Mouse (Mus musculus): ENCODE data around the gene Clec1a. TPM values are rescaled to one million over a fixed set of nuclear protein-coding genes. Genes with fewer than 3 reads are reported as not detected.
A peak's percentile ranks its signal among the peaks of the same experiment; 100 is the strongest.

Gene Clec1a
- total RNA-seq, 2 experiments from 2014 or later = 3.4 to 9.7 TPM

GRCm38 (mm10) chr6:129405999-129406398 lies 45.8 kb downstream of the Clec1a start:
- no peak for DNase-seq

GRCm38 (mm10) chr6:129403391-129403790 lies 48.4 kb downstream of the Clec1a start:
- DNase-seq = no peak

DNA sequence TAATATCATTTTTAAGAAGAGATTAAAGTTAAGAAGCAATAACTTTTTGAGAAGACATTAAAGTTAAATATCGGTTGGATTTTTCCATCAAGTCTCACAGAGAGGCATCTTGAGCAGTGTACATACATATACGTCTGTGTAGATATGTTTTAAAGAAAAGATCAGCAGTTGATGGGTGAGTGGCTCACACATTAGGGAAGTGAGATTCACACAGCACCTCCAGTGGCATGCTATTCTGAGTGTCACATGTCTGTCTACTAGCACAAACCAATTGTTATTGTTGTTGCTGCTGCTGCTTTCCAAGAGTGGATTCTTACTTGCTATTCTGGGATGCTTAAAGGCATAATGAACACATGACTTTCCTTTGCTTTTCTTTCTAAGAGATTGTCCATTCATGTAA lies 49.4 kb downstream of the Clec1a start:
- no peak for DNase-seq

GRCm38 (mm10) chr6:129399945-129400344 lies 51.9 kb downstream of the Clec1a start:
- peak; percentile 26 to 51 for DNase-seq

- DNase-seq = no peak
Measured at GRCm38 (mm10) chr6:129396997-129397396, 54.8 kb downstream of the Clec1a start, which contains the start of gene Clec1b. Clec1b (plus strand) TSS chr6:129397297.

- no peak for DNase-seq
Measured at GRCm38 (mm10) chr6:129393732-129394131, 58.1 kb downstream of the Clec1a start.

DNA sequence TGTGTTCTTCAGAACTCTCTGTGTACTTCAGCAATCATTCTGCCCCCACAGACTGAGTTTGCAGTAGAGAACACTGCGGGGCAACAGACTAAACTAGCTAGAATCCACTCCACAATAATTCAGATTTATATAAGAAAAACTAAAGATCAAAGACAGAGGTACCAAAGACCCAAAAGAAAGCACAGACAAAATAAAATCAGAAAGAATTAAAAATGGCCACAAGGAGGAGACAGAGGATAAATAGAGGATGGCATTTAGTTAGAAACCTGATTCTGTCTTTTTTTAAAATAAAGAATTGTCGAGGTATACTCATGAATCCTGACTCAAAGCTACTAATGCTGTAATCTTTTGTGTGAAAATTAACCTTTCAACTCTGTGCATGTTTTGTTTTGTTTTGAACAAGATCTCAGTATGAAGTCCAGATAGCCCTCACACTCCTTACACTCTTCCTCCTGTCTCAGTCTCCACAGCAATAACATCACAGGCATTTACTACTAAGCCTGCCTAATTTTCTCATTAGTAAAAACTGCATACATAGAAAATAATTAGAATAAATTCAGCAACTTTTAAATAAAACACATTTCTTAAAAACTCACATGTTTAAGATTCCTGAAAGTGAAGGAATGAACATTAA lies 58.6 kb downstream of the Clec1a start:
- no peak for DNase-seq

DNA sequence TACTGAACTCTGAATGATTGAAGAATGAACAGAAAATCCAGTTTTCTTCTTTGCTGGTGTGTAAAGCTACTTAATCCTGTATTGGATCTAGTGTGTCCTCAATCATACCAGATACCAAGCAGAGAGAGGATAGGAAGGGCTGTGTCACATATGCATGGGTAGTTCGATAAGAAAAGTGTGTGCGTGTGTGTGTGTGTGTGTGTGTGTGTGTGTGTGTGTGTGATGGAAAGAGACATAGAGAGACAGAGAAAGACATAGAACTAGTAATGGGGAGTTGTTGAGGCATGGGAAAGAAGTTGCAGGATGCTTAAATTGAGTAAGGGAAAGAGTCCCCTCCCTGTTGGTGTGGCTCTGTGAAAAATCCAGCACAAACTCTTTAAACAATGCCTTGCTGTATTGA lies 66.0 kb downstream of the Clec1a start, which contains the start of gene Clec12b:
Gene Clec12b, minus strand, starts transcription at position 101 of the 400 bp plus-strand sequence.
- DNase-seq = no peak

DNA sequence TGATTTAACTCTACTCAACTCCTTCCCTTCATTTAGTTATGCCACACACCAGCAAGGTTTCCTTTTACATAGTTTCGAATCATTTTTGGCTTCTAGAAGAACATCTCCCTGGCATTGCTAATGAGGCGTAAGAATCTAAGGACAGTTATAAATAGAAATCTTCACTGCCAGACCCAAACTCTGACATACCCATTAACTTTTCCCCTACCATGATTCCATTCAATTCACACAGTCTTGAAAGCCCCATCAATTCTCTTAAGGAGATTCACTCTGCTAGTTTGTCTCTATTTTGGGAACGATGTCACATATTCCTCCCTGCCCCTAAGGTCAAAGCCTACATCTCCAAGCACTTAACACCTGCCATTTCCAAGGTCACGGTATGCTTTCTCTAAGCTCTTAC lies 66.8 kb downstream of the Clec1a start:
- DNase-seq = no peak

- peak in 1 of 2 experiments; percentile 4 for DNase-seq
Measured at GRCm38 (mm10) chr6:129383466-129383865, 68.3 kb downstream of the Clec1a start.

DNA sequence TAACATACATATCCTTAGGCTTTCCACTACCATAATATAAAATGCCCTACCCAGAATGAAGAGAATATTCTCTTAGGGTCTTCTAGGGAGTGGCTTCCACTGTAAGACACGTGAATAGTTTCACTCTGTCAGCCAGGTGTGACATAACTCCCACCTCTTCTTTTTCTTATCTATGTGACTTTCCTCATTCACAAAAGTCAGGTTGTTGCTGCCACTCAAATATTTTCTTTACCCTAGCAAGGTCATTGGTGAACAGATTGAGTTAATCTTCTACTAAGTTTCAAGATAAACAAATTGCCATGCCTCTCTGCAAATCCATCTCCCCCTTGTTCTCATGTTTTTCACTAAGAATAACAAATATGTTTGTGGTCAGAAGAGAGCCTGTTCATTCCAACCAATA lies 70.1 kb downstream of the Clec1a start:
- no peak for DNase-seq

- no peak for DNase-seq
Measured at GRCm38 (mm10) chr6:129380454-129380853, 71.3 kb downstream of the Clec1a start.

DNA sequence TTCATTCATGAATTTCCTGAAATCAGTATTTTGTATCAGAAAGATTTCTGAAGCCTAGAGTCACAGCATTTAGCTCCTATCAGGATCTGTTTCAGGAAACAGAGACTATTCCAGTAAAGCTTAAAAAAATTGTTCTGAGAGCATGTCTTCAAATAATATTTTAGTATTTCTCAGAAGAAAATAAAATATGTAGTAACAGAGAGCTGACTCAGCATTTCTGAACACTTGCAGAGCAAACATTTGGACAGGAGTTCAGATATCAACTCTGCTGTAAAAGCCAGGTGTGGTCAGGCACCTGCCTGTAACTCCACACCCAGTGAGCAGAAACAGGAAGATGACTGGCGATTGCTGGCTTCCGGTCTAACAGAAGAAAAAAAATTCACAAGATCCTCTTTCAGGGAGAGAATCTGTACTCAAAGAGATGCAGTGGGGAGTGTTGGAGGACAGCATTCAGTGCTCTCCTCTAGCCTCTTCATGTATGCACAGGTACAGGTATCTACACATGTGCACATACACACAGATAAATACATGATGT lies 76.8 kb downstream of the Clec1a start:
- DNase-seq = no peak

Other genes starting within 250 kb of the Clec1a start
- under 1 TPM; 0.13 to 0.30 TPM for gene Cd69, start 176.6 kb downstream of the Clec1a start, total RNA-seq (2021)
- gene 4922502D21Rik, start 120.2 kb downstream of the Clec1a start, total RNA-seq (2021) = not detected
- gene Clec12a, start 109.3 kb downstream of the Clec1a start, total RNA-seq (2021) = 1 to 10 TPM in 1 of 2 experiments, under 1 TPM in 1; 0.93 to 1.4 TPM
- gene Clec12b, start 66.1 kb downstream of the Clec1a start, total RNA-seq (2021) = not detected
- 1 to 10 TPM in 1 of 2 experiments, under 1 TPM in 1; 0.56 to 1.2 TPM for gene Clec1b, start 54.7 kb downstream of the Clec1a start, total RNA-seq (2021)
- under 1 TPM; 0.13 to 0.17 TPM for gene Clec9a, start 43.1 kb downstream of the Clec1a start, total RNA-seq (2021)
- gene Olr1, start 55.2 kb upstream of the Clec1a start, total RNA-seq (2021) = under 1 TPM in 1 of 2 experiments, not detected in 1; 0.40 TPM
- gene Tmem52b, start 60.6 kb upstream of the Clec1a start, total RNA-seq (2021) = not detected
- 100 to 1,000 TPM; 237 to 286 TPM for gene Gabarapl1, start 81.2 kb upstream of the Clec1a start, total RNA-seq (2021)
- gene Klre1, start 125.9 kb upstream of the Clec1a start, total RNA-seq (2021) = under 1 TPM in 1 of 2 experiments, not detected in 1; 0.30 TPM
- gene Klrd1, start 139.8 kb upstream of the Clec1a start, total RNA-seq (2021) = not detected
- gene Klrk1, start 171.9 kb upstream of the Clec1a start, total RNA-seq (2021) = under 1 TPM; 0.10 to 0.72 TPM
- not detected for gene Klrc3, start 191.3 kb upstream of the Clec1a start, total RNA-seq (2021)
- gene Klrc2, start 208.7 kb upstream of the Clec1a start, total RNA-seq (2021) = not detected
- gene Klrc1, start 227.0 kb upstream of the Clec1a start, total RNA-seq (2021) = not detected